Mouse (Mus musculus): ENCODE data around the gene Bcl11b. TPM values are rescaled to one million over a fixed set of nuclear protein-coding genes. Genes with fewer than 3 reads are reported as not detected.

The Bcl11b gene
- polyA plus RNA-seq, 1 experiment: not detected

- no peaks in the 10 kb centered on the region for H3K27me3 ChIP-seq (ENCODE audit: control insufficient read depth, insufficient read depth, insufficient read length)
- H3K36me3 ChIP-seq (ENCODE audit: control insufficient read depth, insufficient read depth): no peaks in the 10 kb centered on the region
- no peaks in the 10 kb centered on the region for H3K79me2 ChIP-seq (ENCODE audit: control insufficient read depth, insufficient read depth)
- H3K4me2 ChIP-seq (ENCODE audit: low read depth): no peak overlapping the region
- no peak overlapping the region for H3K4me3 ChIP-seq
- H3ac ChIP-seq (ENCODE audit: control insufficient read depth, insufficient read length): no peak overlapping the region
- TF ChIP-seq POLR2A (IDR thresholded peaks at IDR 0.05; ENCODE audit: insufficient read length, low read depth) (no peak), USF1 (IDR thresholded peaks at IDR 0.05; ENCODE audit: low read depth) (no peak), E2F4 (IDR thresholded peaks at IDR 0.05; ENCODE audit: insufficient read depth) (no peak), TCF3 (IDR thresholded peaks at IDR 0.05; ENCODE audit: insufficient read length, low read depth) (no peak), MYOG (IDR thresholded peaks at IDR 0.05; ENCODE audit: control insufficient read depth in 1 of 3, insufficient read depth in 1 of 3, insufficient read length in 2 of 3, low read depth in 2 of 3) (no peak), MYOD1 (IDR thresholded peaks at IDR 0.05; ENCODE audit: control insufficient read depth in 1 of 3, insufficient read length in 2 of 3, low read depth in 2 of 3) (no peak), REST (IDR thresholded peaks at IDR 0.05; ENCODE audit: insufficient read depth, insufficient read length) (no peak), POLR2AphosphoS2 (IDR thresholded peaks at IDR 0.05; ENCODE audit: insufficient read length, low read depth) (no peak), CEBPB (IDR thresholded peaks at IDR 0.05; ENCODE audit: insufficient read depth, poor library complexity, severe bottlenecking) (no peak), SRF (IDR thresholded peaks at IDR 0.05; ENCODE audit: control insufficient read depth, insufficient read length, low read depth) (no peak), MAX (IDR thresholded peaks at IDR 0.05; ENCODE audit: low read depth) (no peak), TCF12 (IDR thresholded peaks at IDR 0.05; ENCODE audit: insufficient read depth, poor library complexity, severe bottlenecking) (no peak)
These were observed 122.7 kb downstream of the Bcl11b start for GRCm38 (mm10) chr12:107880748-107881147.

GRCm38 (mm10) chr12:107879114-107879777 lies 124.2 kb downstream of the Bcl11b start:
- Histone ChIP-seq H3K4me2 (ENCODE audit: low read depth) (no peak overlapping the region), H3K36me3 (ENCODE audit: control insufficient read depth, insufficient read depth) (no peaks in the 10 kb centered on the region), H3K4me3 (no peak overlapping the region), H3K27me3 (ENCODE audit: control insufficient read depth, insufficient read depth, insufficient read length) (no peaks in the 10 kb centered on the region), H3K79me2 (ENCODE audit: control insufficient read depth, insufficient read depth) (no peaks in the 10 kb centered on the region), H3ac (ENCODE audit: control insufficient read depth, insufficient read length) (no peak overlapping the region)
- TF ChIP-seq SRF (IDR thresholded peaks at IDR 0.05; ENCODE audit: control insufficient read depth, insufficient read length, low read depth): no peak
- no peak for TF ChIP-seq E2F4 (IDR thresholded peaks at IDR 0.05; ENCODE audit: insufficient read depth)
- no peak for TF ChIP-seq TCF12 (IDR thresholded peaks at IDR 0.05; ENCODE audit: insufficient read depth, poor library complexity, severe bottlenecking)
- TF ChIP-seq POLR2AphosphoS2 (IDR thresholded peaks at IDR 0.05; ENCODE audit: insufficient read length, low read depth): no peak
- no peak for TF ChIP-seq REST (IDR thresholded peaks at IDR 0.05; ENCODE audit: insufficient read depth, insufficient read length)
- no peak for TF ChIP-seq MYOD1 (IDR thresholded peaks at IDR 0.05; ENCODE audit: control insufficient read depth in 1 of 3, insufficient read length in 2 of 3, low read depth in 2 of 3)
- no peak for TF ChIP-seq POLR2A (IDR thresholded peaks at IDR 0.05; ENCODE audit: insufficient read length, low read depth)
- no peak for TF ChIP-seq MYOG (IDR thresholded peaks at IDR 0.05; ENCODE audit: control insufficient read depth in 1 of 3, insufficient read depth in 1 of 3, insufficient read length in 2 of 3, low read depth in 2 of 3)

- Histone ChIP-seq H3K79me2 (ENCODE audit: control insufficient read depth, insufficient read depth) (no peaks in the 10 kb centered on the region), H3K4me3 (no peak overlapping the region), H3ac (ENCODE audit: control insufficient read depth, insufficient read length) (no peak overlapping the region), H3K4me2 (ENCODE audit: low read depth) (no peak overlapping the region), H3K27me3 (ENCODE audit: control insufficient read depth, insufficient read depth, insufficient read length) (no peaks in the 10 kb centered on the region), H3K36me3 (ENCODE audit: control insufficient read depth, insufficient read depth) (no peaks in the 10 kb centered on the region)
- TF ChIP-seq REST (IDR thresholded peaks at IDR 0.05; ENCODE audit: insufficient read depth, insufficient read length) (no peak), MAX (IDR thresholded peaks at IDR 0.05; ENCODE audit: low read depth) (no peak), TCF3 (IDR thresholded peaks at IDR 0.05; ENCODE audit: insufficient read length, low read depth) (no peak), SRF (IDR thresholded peaks at IDR 0.05; ENCODE audit: control insufficient read depth, insufficient read length, low read depth) (no peak), MYOD1 (IDR thresholded peaks at IDR 0.05; ENCODE audit: control insufficient read depth in 1 of 3, insufficient read length in 2 of 3, low read depth in 2 of 3) (no peak), POLR2AphosphoS2 (IDR thresholded peaks at IDR 0.05; ENCODE audit: insufficient read length, low read depth) (no peak), USF1 (IDR thresholded peaks at IDR 0.05; ENCODE audit: low read depth) (no peak), MYOG (IDR thresholded peaks at IDR 0.05; ENCODE audit: control insufficient read depth in 1 of 3, insufficient read depth in 1 of 3, insufficient read length in 2 of 3, low read depth in 2 of 3) (no peak), E2F4 (IDR thresholded peaks at IDR 0.05; ENCODE audit: insufficient read depth) (no peak), CEBPB (IDR thresholded peaks at IDR 0.05; ENCODE audit: insufficient read depth, poor library complexity, severe bottlenecking) (no peak), POLR2A (IDR thresholded peaks at IDR 0.05; ENCODE audit: insufficient read length, low read depth) (no peak), TCF12 (IDR thresholded peaks at IDR 0.05; ENCODE audit: insufficient read depth, poor library complexity, severe bottlenecking) (no peak)
These were observed 127.2 kb downstream of the Bcl11b start for GRCm38 (mm10) chr12:107876237-107876636.

GRCm38 (mm10) chr12:107874467-107875142 lies 128.8 kb downstream of the Bcl11b start:
- no peak overlapping the region for H3ac ChIP-seq (ENCODE audit: control insufficient read depth, insufficient read length)
- H3K27me3 ChIP-seq (ENCODE audit: control insufficient read depth, insufficient read depth, insufficient read length): no peaks in the 10 kb centered on the region
- no peak overlapping the region for H3K4me2 ChIP-seq (ENCODE audit: low read depth)
- TF ChIP-seq SRF (IDR thresholded peaks at IDR 0.05; ENCODE audit: control insufficient read depth, insufficient read length, low read depth): no peak
- TF ChIP-seq MAX (IDR thresholded peaks at IDR 0.05; ENCODE audit: low read depth): no peak
- TF ChIP-seq POLR2A (IDR thresholded peaks at IDR 0.05; ENCODE audit: insufficient read length, low read depth): no peak
- no peak for TF ChIP-seq TCF12 (IDR thresholded peaks at IDR 0.05; ENCODE audit: insufficient read depth, poor library complexity, severe bottlenecking)
- TF ChIP-seq TCF3 (IDR thresholded peaks at IDR 0.05; ENCODE audit: insufficient read length, low read depth): no peak
- TF ChIP-seq MYOG (IDR thresholded peaks at IDR 0.05; ENCODE audit: control insufficient read depth in 1 of 3, insufficient read depth in 1 of 3, insufficient read length in 2 of 3, low read depth in 2 of 3): no peak
- TF ChIP-seq POLR2AphosphoS2 (IDR thresholded peaks at IDR 0.05; ENCODE audit: insufficient read length, low read depth): no peak
- no peak for TF ChIP-seq MYOD1 (IDR thresholded peaks at IDR 0.05; ENCODE audit: control insufficient read depth in 1 of 3, insufficient read length in 2 of 3, low read depth in 2 of 3)
- TF ChIP-seq CEBPB (IDR thresholded peaks at IDR 0.05; ENCODE audit: insufficient read depth, poor library complexity, severe bottlenecking): no peak
- no peak for TF ChIP-seq USF1 (IDR thresholded peaks at IDR 0.05; ENCODE audit: low read depth)
- TF ChIP-seq E2F4 (IDR thresholded peaks at IDR 0.05; ENCODE audit: insufficient read depth): no peak
- TF ChIP-seq REST (IDR thresholded peaks at IDR 0.05; ENCODE audit: insufficient read depth, insufficient read length): no peak
- H3K79me2 ChIP-seq (ENCODE audit: control insufficient read depth, insufficient read depth): no peaks in the 10 kb centered on the region
- H3K36me3 ChIP-seq (ENCODE audit: control insufficient read depth, insufficient read depth): no peaks in the 10 kb centered on the region
- H3K4me3 ChIP-seq: no peak overlapping the region

Data from myocyte (in vitro differentiated cells).